Mouse (Mus musculus): Measurements from ENCODE around the gene Ccdc159. TPM values are rescaled to one million over a fixed set of nuclear protein-coding genes. Genes with fewer than 3 reads are reported as not detected.

The Ccdc159 gene
- total and polyA plus RNA-seq, 2 experiments from 2014 or later: 0.88 to 0.97 TPM

DNA sequence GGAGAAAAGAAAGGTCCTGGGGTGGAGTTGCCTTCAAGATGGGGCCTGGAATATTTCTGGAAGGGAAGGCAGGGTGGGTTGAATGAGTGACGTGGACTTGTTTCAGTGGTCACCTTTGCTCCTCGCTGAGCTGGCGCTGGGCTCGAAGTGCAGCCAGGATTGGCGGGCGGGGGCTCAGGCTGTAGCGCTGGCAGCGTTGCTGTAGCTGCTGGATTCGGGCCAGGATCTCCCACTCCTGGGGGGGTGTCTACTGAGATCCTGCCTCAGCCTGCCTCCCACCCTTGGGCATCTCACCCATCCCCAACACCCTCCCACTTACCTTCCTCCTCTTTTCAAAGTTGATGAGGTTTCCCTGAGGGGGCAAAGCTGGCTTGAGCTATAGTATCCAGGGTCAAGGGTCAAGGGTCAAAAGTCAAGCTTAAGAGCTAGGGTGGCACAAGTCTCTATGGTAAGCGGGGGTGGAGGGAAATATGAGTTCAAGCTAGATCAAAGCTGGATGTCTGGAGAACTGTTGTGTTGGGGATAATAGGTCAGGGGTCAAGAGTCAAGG, 49.4 kb downstream of the Ccdc159 start:
- Histone ChIP-seq H3K4me1 (ENCODE audit: control insufficient read depth, insufficient read depth) (no peaks in the 10 kb centered on the region), H3K27ac (ENCODE audit: low read depth) (no peak overlapping the region), H3K27me3 (ENCODE audit: control insufficient read depth, insufficient read depth, low read length) (no peaks in the 10 kb centered on the region; the same call in 1 of the 2 replicates), H3K9me3 (replicated peaks; ENCODE audit: control insufficient read depth, low read length) (no peaks in the 10 kb centered on the region; the same call in 1 of the 2 replicates), H3K4me2 (ENCODE audit: low read depth, low read length) (no peak overlapping the region), H3K36me3 (replicated peaks; ENCODE audit: control insufficient read depth, insufficient read depth, low read length) (no peaks in the 10 kb centered on the region), H3K4me3 (ENCODE audit: low read depth, low read length) (no peak overlapping the region), H3K9ac (replicated peaks; ENCODE audit: low read depth, low read length) (no peak overlapping the region)
- 78% methylated on average over 10 of the region's 10 CpGs for WGBS
- TF ChIP-seq EP300 (IDR thresholded peaks at IDR 0.05; ENCODE audit: low read depth) (no peak), CTCF (IDR thresholded peaks at IDR 0.05; ENCODE audit: low read depth) (no peak)
- ATAC-seq (ENCODE audit: insufficient read depth, low read depth) (no peak), DNase-seq (ENCODE audit: low spot score) (no peak)

DNA sequence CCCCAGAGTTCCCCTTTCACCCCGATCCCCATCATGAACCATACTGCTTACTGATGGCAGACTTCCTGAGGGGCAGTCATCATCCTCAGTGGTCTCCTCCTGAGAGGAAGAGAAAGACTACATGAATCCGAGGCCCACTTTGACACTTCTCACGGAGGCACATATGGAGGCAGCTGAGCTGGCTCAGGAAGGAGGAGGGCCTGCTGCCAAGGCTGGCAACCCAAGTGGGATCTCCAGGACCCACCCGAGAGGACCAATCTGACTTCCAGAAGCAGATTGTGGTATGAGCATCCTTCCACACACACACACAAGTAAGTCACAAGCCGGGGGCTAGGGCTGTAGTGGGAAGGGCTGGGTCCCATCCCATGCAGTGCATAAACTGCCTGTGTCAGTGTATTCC, 50.1 kb downstream of the Ccdc159 start:
- ATAC-seq (ENCODE audit: insufficient read depth, low read depth) (no peak), DNase-seq (ENCODE audit: low spot score) (no peak)
- Histone ChIP-seq H3K36me3 (replicated peaks; ENCODE audit: control insufficient read depth, insufficient read depth, low read length) (no peaks in the 10 kb centered on the region), H3K27ac (ENCODE audit: low read depth) (no peak overlapping the region), H3K4me3 (ENCODE audit: low read depth, low read length) (no peak overlapping the region), H3K9ac (replicated peaks; ENCODE audit: low read depth, low read length) (no peak overlapping the region), H3K27me3 (ENCODE audit: control insufficient read depth, insufficient read depth, low read length) (no peaks in the 10 kb centered on the region; the same call in 1 of the 2 replicates), H3K4me1 (ENCODE audit: control insufficient read depth, insufficient read depth) (no peaks in the 10 kb centered on the region), H3K4me2 (ENCODE audit: low read depth, low read length) (no peak overlapping the region), H3K9me3 (replicated peaks; ENCODE audit: control insufficient read depth, low read length) (no peaks in the 10 kb centered on the region; the same call in 1 of the 2 replicates)
- WGBS: 78% methylated on average over 5 of the region's 5 CpGs
- TF ChIP-seq CTCF (IDR thresholded peaks at IDR 0.05; ENCODE audit: low read depth): no peak
- no peak for TF ChIP-seq EP300 (IDR thresholded peaks at IDR 0.05; ENCODE audit: low read depth)

DNA sequence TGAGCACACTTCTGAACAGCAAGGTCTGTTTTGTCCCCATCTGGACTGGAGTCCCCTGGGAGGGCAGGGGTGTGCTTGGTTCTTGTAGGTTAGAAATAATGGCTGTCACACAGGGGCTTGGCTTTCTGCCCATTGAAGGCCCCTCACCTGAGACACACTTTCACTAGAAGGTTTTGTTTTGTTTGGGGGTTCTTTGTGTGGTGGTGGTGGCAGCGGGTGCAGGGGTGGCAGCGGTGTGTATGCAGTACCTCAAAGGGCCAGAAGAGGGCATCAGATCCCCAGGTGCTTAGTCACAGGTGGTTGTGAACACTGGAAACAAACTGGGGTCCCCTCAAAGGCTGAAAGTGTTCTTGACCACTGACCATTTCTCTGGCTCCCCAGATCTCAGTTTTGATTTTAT, 50.7 kb downstream of the Ccdc159 start:
- WGBS: 21% methylated on average over 2 of the region's 2 CpGs
- Histone ChIP-seq H3K9me3 (replicated peaks; ENCODE audit: control insufficient read depth, low read length) (no peaks in the 10 kb centered on the region; the same call in 1 of the 2 replicates), H3K36me3 (replicated peaks; ENCODE audit: control insufficient read depth, insufficient read depth, low read length) (no peaks in the 10 kb centered on the region), H3K4me1 (ENCODE audit: control insufficient read depth, insufficient read depth) (no peaks in the 10 kb centered on the region), H3K27ac (ENCODE audit: low read depth) (no peak overlapping the region), H3K9ac (replicated peaks; ENCODE audit: low read depth, low read length) (no peak overlapping the region), H3K27me3 (ENCODE audit: control insufficient read depth, insufficient read depth, low read length) (no peaks in the 10 kb centered on the region; the same call in 1 of the 2 replicates), H3K4me2 (ENCODE audit: low read depth, low read length) (no peak overlapping the region), H3K4me3 (ENCODE audit: low read depth, low read length) (no peak overlapping the region)
- no peak for TF ChIP-seq EP300 (IDR thresholded peaks at IDR 0.05; ENCODE audit: low read depth)
- TF ChIP-seq CTCF (IDR thresholded peaks at IDR 0.05; ENCODE audit: low read depth): peak; percentile 34
- no peak for ATAC-seq (ENCODE audit: insufficient read depth, low read depth)
- no peak for DNase-seq (ENCODE audit: low spot score)

DNA sequence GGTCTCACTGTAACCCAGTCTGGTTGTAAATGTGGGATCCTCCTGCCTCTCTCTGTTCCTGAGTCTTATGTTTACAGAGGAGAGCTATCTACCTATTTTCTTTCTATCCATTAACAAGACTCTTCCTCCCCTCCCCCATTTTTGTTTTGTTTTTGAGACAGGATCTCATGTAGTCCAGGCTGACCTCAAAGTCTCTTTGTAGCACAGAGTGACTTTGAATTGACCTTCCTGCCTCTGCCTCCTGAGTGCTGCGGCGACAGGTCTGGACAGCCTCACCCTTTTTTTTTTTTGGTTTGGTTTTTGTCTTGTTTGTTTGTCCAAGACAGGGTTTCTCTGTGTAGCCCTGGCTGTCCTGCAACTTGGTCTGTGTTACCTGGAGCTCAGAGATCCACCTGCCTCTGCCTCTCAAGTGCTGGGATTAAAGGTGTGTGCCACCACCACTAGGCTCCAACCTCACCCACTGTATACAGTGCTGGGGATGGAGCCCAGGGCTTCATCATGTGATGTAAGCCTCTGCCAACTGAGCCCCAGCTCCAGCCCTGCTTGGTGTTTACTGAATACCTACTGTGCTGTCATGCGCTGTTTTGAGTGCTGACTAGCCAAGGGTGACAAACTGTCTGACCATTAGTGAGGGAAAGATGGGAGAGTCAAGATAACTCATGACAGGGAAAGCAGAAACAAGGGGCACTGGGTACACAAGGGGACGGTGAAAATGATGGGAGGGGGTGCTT, 51.3 kb downstream of the Ccdc159 start:
- no peak overlapping the region for H3K4me3 ChIP-seq (ENCODE audit: low read depth, low read length)
- TF ChIP-seq CTCF (IDR thresholded peaks at IDR 0.05; ENCODE audit: low read depth) (no peak), EP300 (IDR thresholded peaks at IDR 0.05; ENCODE audit: low read depth) (no peak)
- DNase-seq (ENCODE audit: low spot score) (no peak), ATAC-seq (ENCODE audit: insufficient read depth, low read depth) (no peak)
- H3K36me3 ChIP-seq (replicated peaks; ENCODE audit: control insufficient read depth, insufficient read depth, low read length): no peaks in the 10 kb centered on the region
- WGBS: 80% methylated on average over 4 of the region's 4 CpGs
- no peaks in the 10 kb centered on the region; the same call in 1 of the 2 replicates for H3K9me3 ChIP-seq (replicated peaks; ENCODE audit: control insufficient read depth, low read length)
- H3K27ac ChIP-seq (ENCODE audit: low read depth): no peak overlapping the region
- no peaks in the 10 kb centered on the region; the same call in 1 of the 2 replicates for H3K27me3 ChIP-seq (ENCODE audit: control insufficient read depth, insufficient read depth, low read length)
- no peaks in the 10 kb centered on the region for H3K4me1 ChIP-seq (ENCODE audit: control insufficient read depth, insufficient read depth)
- H3K4me2 ChIP-seq (ENCODE audit: low read depth, low read length): no peak overlapping the region
- no peak overlapping the region for H3K9ac ChIP-seq (replicated peaks; ENCODE audit: low read depth, low read length)

DNA sequence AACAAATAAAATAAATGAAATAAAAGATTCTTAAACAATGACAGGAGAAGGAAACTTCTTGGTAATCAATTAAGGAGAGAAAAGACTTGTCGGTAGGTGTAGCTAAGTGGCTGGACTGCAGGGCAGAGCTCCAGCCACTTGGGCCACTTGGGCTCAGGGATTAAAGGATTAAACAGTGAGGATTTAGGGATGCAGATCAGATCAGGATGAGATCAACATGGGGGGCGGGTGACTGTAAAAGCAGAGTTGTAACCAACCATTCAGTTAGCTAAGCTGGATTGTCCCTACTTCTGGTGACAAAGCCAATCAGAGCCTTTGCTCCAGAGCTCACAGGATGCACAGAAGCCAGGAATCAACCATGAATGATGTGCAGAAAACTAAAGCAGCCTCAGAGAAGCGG, 56.6 kb downstream of the Ccdc159 start:
- Histone ChIP-seq H3K4me3 (ENCODE audit: low read depth, low read length) (no peak overlapping the region), H3K9me3 (replicated peaks; ENCODE audit: control insufficient read depth, low read length) (no peaks in the 10 kb centered on the region; the same call in 1 of the 2 replicates), H3K27me3 (ENCODE audit: control insufficient read depth, insufficient read depth, low read length) (peaks cover 39% of the 10 kb centered on the region), H3K27ac (ENCODE audit: low read depth) (no peak overlapping the region), H3K36me3 (replicated peaks; ENCODE audit: control insufficient read depth, insufficient read depth, low read length) (no peaks in the 10 kb centered on the region), H3K4me1 (ENCODE audit: control insufficient read depth, insufficient read depth) (peaks cover 7% of the 10 kb centered on the region; the same call in 1 of the 2 replicates), H3K4me2 (ENCODE audit: low read depth, low read length) (no peak overlapping the region), H3K9ac (replicated peaks; ENCODE audit: low read depth, low read length) (no peak overlapping the region)
- no peak for DNase-seq (ENCODE audit: low spot score)
- 28% methylated on average over 3 of the region's 3 CpGs for WGBS
- ATAC-seq (ENCODE audit: insufficient read depth, low read depth): no peak
- TF ChIP-seq CTCF (IDR thresholded peaks at IDR 0.05; ENCODE audit: low read depth) (no peak), EP300 (IDR thresholded peaks at IDR 0.05; ENCODE audit: low read depth) (no peak)

Other genes starting within 250 kb of the Ccdc159 start
- 36.8 and 42.9 TPM in 2 replicates for gene Ldlr, start 204.0 kb upstream of the Ccdc159 start, total RNA-seq (2014; rRNA removed; ENCODE audit: low replicate concordance)
- 8.0 and 10.9 TPM in 2 replicates for gene Ldlr, start 204.0 kb upstream of the Ccdc159 start, polyA plus RNA-seq (2015; fragmentation: Nextera tagmentation; extraction: Ambion mirVana)
- gene Spc24, start 167.2 kb upstream of the Ccdc159 start, total RNA-seq (2014; rRNA removed; ENCODE audit: low replicate concordance): 22.3 and 76.0 TPM in 2 replicates
- 35.2 and 40.3 TPM in 2 replicates for gene Spc24, start 167.2 kb upstream of the Ccdc159 start, polyA plus RNA-seq (2015; fragmentation: Nextera tagmentation; extraction: Ambion mirVana)
- gene Kank2, start 128.7 kb upstream of the Ccdc159 start, total RNA-seq (2014; rRNA removed; ENCODE audit: low replicate concordance): 78.5 and 92.4 TPM in 2 replicates
- 10.3 and 10.9 TPM in 2 replicates for gene Kank2, start 128.7 kb upstream of the Ccdc159 start, polyA plus RNA-seq (2015; fragmentation: Nextera tagmentation; extraction: Ambion mirVana)
- gene Angptl8, start 92.0 kb upstream of the Ccdc159 start, total RNA-seq (2014; rRNA removed; ENCODE audit: low replicate concordance): not detected in 2 replicates
- gene Angptl8, start 92.0 kb upstream of the Ccdc159 start, polyA plus RNA-seq (2015; fragmentation: Nextera tagmentation; extraction: Ambion mirVana): 0.55 and 0.69 TPM in 2 replicates
- gene Dock6, start 74.8 kb upstream of the Ccdc159 start, total RNA-seq (2014; rRNA removed; ENCODE audit: low replicate concordance): 38.5 and 65.3 TPM in 2 replicates
- 19.1 and 22.7 TPM in 2 replicates for gene Dock6, start 74.8 kb upstream of the Ccdc159 start, polyA plus RNA-seq (2015; fragmentation: Nextera tagmentation; extraction: Ambion mirVana)
- 8.9 and 11.2 TPM in 2 replicates for gene Rab3d, start 9.3 kb upstream of the Ccdc159 start, total RNA-seq (2014; rRNA removed; ENCODE audit: low replicate concordance)
- gene Rab3d, start 9.3 kb upstream of the Ccdc159 start, polyA plus RNA-seq (2015; fragmentation: Nextera tagmentation; extraction: Ambion mirVana): 7.7 and 7.9 TPM in 2 replicates
- 52.6 and 53.9 TPM in 2 replicates for gene Tmem205, start 85 bp downstream of the Ccdc159 start, total RNA-seq (2014; rRNA removed; ENCODE audit: low replicate concordance)
- gene Tmem205, start 85 bp downstream of the Ccdc159 start, polyA plus RNA-seq (2015; fragmentation: Nextera tagmentation; extraction: Ambion mirVana): 44.8 and 47.2 TPM in 2 replicates
- gene Plppr2, start 9.6 kb downstream of the Ccdc159 start, total RNA-seq (2014; rRNA removed; ENCODE audit: low replicate concordance): 2.6 and 6.4 TPM in 2 replicates
- gene Plppr2, start 9.6 kb downstream of the Ccdc159 start, polyA plus RNA-seq (2015; fragmentation: Nextera tagmentation; extraction: Ambion mirVana): 0.86 and 1.4 TPM in 2 replicates
- gene Swsap1, start 28.3 kb downstream of the Ccdc159 start, total RNA-seq (2014; rRNA removed; ENCODE audit: low replicate concordance): 14.3 and 19.5 TPM in 2 replicates
- 4.6 and 5.1 TPM in 2 replicates for gene Swsap1, start 28.3 kb downstream of the Ccdc159 start, polyA plus RNA-seq (2015; fragmentation: Nextera tagmentation; extraction: Ambion mirVana)
- gene Epor, start 36.0 kb downstream of the Ccdc159 start, total RNA-seq (2014; rRNA removed; ENCODE audit: low replicate concordance): 0.27 and 2.8 TPM in 2 replicates
- gene Epor, start 36.0 kb downstream of the Ccdc159 start, polyA plus RNA-seq (2015; fragmentation: Nextera tagmentation; extraction: Ambion mirVana): 2.6 and 3.4 TPM in 2 replicates
- gene Rgl3, start 62.0 kb downstream of the Ccdc159 start, total RNA-seq (2014; rRNA removed; ENCODE audit: low replicate concordance): 0.39 and 11.4 TPM in 2 replicates
- gene Rgl3, start 62.0 kb downstream of the Ccdc159 start, polyA plus RNA-seq (2015; fragmentation: Nextera tagmentation; extraction: Ambion mirVana): 0.63 and 0.75 TPM in 2 replicates
- 0.15 TPM in 1 of 2 replicates, not detected in the other for gene Ccdc151, start 75.2 kb downstream of the Ccdc159 start, total RNA-seq (2014; rRNA removed; ENCODE audit: low replicate concordance)
- 0.12 and 0.18 TPM in 2 replicates for gene Ccdc151, start 75.2 kb downstream of the Ccdc159 start, polyA plus RNA-seq (2015; fragmentation: Nextera tagmentation; extraction: Ambion mirVana)
- gene Prkcsh, start 75.3 kb downstream of the Ccdc159 start, total RNA-seq (2014; rRNA removed; ENCODE audit: low replicate concordance): 49.0 and 58.2 TPM in 2 replicates
- gene Prkcsh, start 75.3 kb downstream of the Ccdc159 start, polyA plus RNA-seq (2015; fragmentation: Nextera tagmentation; extraction: Ambion mirVana): 33.7 and 34.6 TPM in 2 replicates
- gene Elavl3, start 124.6 kb downstream of the Ccdc159 start, total RNA-seq (2014; rRNA removed; ENCODE audit: low replicate concordance): 0.04 and 0.15 TPM in 2 replicates
- gene Elavl3, start 124.6 kb downstream of the Ccdc159 start, polyA plus RNA-seq (2015; fragmentation: Nextera tagmentation; extraction: Ambion mirVana): 0.03 TPM in 1 of 2 replicates, not detected in the other
- gene Gm49318, start 143.8 kb downstream of the Ccdc159 start, total RNA-seq (2014; rRNA removed; ENCODE audit: low replicate concordance): not detected in 2 replicates
- gene Gm49318, start 143.8 kb downstream of the Ccdc159 start, polyA plus RNA-seq (2015; fragmentation: Nextera tagmentation; extraction: Ambion mirVana): not detected in 2 replicates
- 26.1 and 27.4 TPM in 2 replicates for gene Zfp653, start 143.9 kb downstream of the Ccdc159 start, total RNA-seq (2014; rRNA removed; ENCODE audit: low replicate concordance)
- 4.0 and 4.3 TPM in 2 replicates for gene Zfp653, start 143.9 kb downstream of the Ccdc159 start, polyA plus RNA-seq (2015; fragmentation: Nextera tagmentation; extraction: Ambion mirVana)
- 106 and 138 TPM in 2 replicates for gene Ecsit, start 158.0 kb downstream of the Ccdc159 start, total RNA-seq (2014; rRNA removed; ENCODE audit: low replicate concordance)
- 80.1 and 82.0 TPM in 2 replicates for gene Ecsit, start 158.0 kb downstream of the Ccdc159 start, polyA plus RNA-seq (2015; fragmentation: Nextera tagmentation; extraction: Ambion mirVana)
- gene Cnn1, start 171.7 kb downstream of the Ccdc159 start, total RNA-seq (2014; rRNA removed; ENCODE audit: low replicate concordance): 56.3 and 305 TPM in 2 replicates
- gene Cnn1, start 171.7 kb downstream of the Ccdc159 start, polyA plus RNA-seq (2015; fragmentation: Nextera tagmentation; extraction: Ambion mirVana): 41.3 and 53.5 TPM in 2 replicates
- gene Elof1, start 189.7 kb downstream of the Ccdc159 start, total RNA-seq (2014; rRNA removed; ENCODE audit: low replicate concordance): 86.6 and 132 TPM in 2 replicates
- gene Elof1, start 189.7 kb downstream of the Ccdc159 start, polyA plus RNA-seq (2015; fragmentation: Nextera tagmentation; extraction: Ambion mirVana): 82.3 and 89.1 TPM in 2 replicates
- gene Acp5, start 208.2 kb downstream of the Ccdc159 start, total RNA-seq (2014; rRNA removed; ENCODE audit: low replicate concordance): 0.77 and 4.4 TPM in 2 replicates
- gene Acp5, start 208.2 kb downstream of the Ccdc159 start, polyA plus RNA-seq (2015; fragmentation: Nextera tagmentation; extraction: Ambion mirVana): 2.0 TPM in 2 replicates
- 7.4 and 28.1 TPM in 2 replicates for gene Pigyl, start 229.4 kb downstream of the Ccdc159 start, total RNA-seq (2014; rRNA removed; ENCODE audit: low replicate concordance)
- gene Pigyl, start 229.4 kb downstream of the Ccdc159 start, polyA plus RNA-seq (2015; fragmentation: Nextera tagmentation; extraction: Ambion mirVana): 61.7 and 68.1 TPM in 2 replicates

Measured in heart, postnatal 0 days (tissue).